Mouse (Mus musculus) ES-E14 (cell line): ENCODE results near the gene Bnip3. TPM values are rescaled to one million over a fixed set of nuclear protein-coding genes. Genes with fewer than 3 reads are reported as not detected.
A peak's percentile ranks its signal among the peaks of the same experiment; 100 is the strongest.

Experiments
- DNase-seq: peaks from one replicate; pipeline ENCODE4 v3.0.0-alpha.2; 2013; ENCODE audit warnings: low read depth, low spot score
- H3K27ac ChIP-seq: 2 replicates; pipeline ENCODE4 v1.5.1; 2012; ENCODE audit warnings: low read depth, mild to moderate bottlenecking, low read length, moderate library complexity, mixed read lengths; ENCODE audit not compliant: poor library complexity, insufficient read depth, severe bottlenecking
- H3K36me3 ChIP-seq: 2 replicates; pipeline ENCODE4 v1.6.1; 2012; ENCODE audit warnings: mild to moderate bottlenecking, low read length, moderate library complexity, mixed read lengths; ENCODE audit not compliant: control insufficient read depth, poor library complexity, insufficient read depth, severe bottlenecking
- H3K4me1 ChIP-seq, 2 experiments: fragments of 150-350 bp in 1 of 2; sonication (generic) in 1 of 2; 2 replicates each; pipeline ENCODE4 v1.6.1; 2012; ENCODE audit warnings: low read length in 2 of 2, mild to moderate bottlenecking in 1 of 2, mixed read lengths in 1 of 2; ENCODE audit not compliant: control insufficient read depth in 2 of 2, insufficient read depth in 2 of 2, poor library complexity in 1 of 2
- H3K4me3 ChIP-seq, 2 experiments: fragments of 150-350 bp in 1 of 2; sonication (generic) in 1 of 2; 2 replicates each; pipeline ENCODE4 v1.5.1; 2012; ENCODE audit warnings: low read length in 2 of 2, low read depth in 1 of 2, mild to moderate bottlenecking in 1 of 2, mixed read lengths in 1 of 2; ENCODE audit not compliant: insufficient read depth in 1 of 2, poor library complexity in 1 of 2, severe bottlenecking in 1 of 2
- H3K9ac ChIP-seq: 2 replicates; pipeline ENCODE4 v1.6.1; 2012; ENCODE audit warnings: low read depth, mild to moderate bottlenecking, low read length, mixed read lengths; ENCODE audit not compliant: poor library complexity, insufficient read depth, severe bottlenecking
- H3K9me3 ChIP-seq: fragments of 150-350 bp; sonication (generic); 2 replicates; pipeline ENCODE4 v1.6.1; 2012; ENCODE audit warnings: low read depth, mild to moderate bottlenecking, low read length; ENCODE audit not compliant: control insufficient read depth, insufficient read depth
- CHD2 ChIP-seq: IDR thresholded peaks from 2 replicates; pipeline ENCODE4 v1.6.1; 2014; ENCODE audit warnings: mild to moderate bottlenecking, low read depth, low read length, inconsistent platforms
- HCFC1 ChIP-seq: IDR thresholded peaks from 2 replicates; pipeline ENCODE4 v1.6.1; 2012; ENCODE audit warnings: low read length, inconsistent platforms, borderline replicate concordance; ENCODE audit not compliant: insufficient read depth
- MAFK ChIP-seq: IDR thresholded peaks from 2 replicates; pipeline ENCODE4 v1.6.1; 2014; ENCODE audit warnings: mild to moderate bottlenecking, low read depth, low read length, inconsistent platforms; ENCODE audit not compliant: insufficient read depth
- ZC3H11A ChIP-seq: IDR thresholded peaks from 2 replicates; pipeline ENCODE4 v1.6.1; 2012; ENCODE audit warnings: low read depth, mild to moderate bottlenecking, inconsistent platforms, low read length, borderline replicate concordance
- ZNF384 ChIP-seq: IDR thresholded peaks from 2 replicates; pipeline ENCODE4 v1.6.1; 2012; ENCODE audit warnings: low read depth, low read length, inconsistent platforms
- in situ Hi-C, 2 experiments: fragments of 600-800 bp; cut with MboI; formaldehyde crosslinking; loops; one replicate each; pipeline ENCODE4 v1.15.1; 2025; ENCODE audit warnings: low sequenced_read_pairs in 2 of 2, inconsistent platforms in 1 of 2; ENCODE audit not compliant: unreplicated experiment in 2 of 2
- total RNA-seq: library from RNA; depleted of rRNA; stranded (reverse); fragments of 300-350 nt; gene quantifications from 2 replicates; pipeline ENCODE4 v1.2.3, GENCODE M21; 2012; rRNA removed

The Bnip3 gene
- total RNA-seq, 1 experiment, result 56.6 TPM

GRCm38 (mm10) chr7:138845544-138846391 is 63.6 kb downstream of the Bnip3 start, which contains the start of the genes Ppp2r2d and Mapk1ip1:
Gene Ppp2r2d (plus strand): TSS chr7:138846079.
Gene Mapk1ip1 (minus strand): TSS chr7:138846273.
- peak; percentile 76 for TF ChIP-seq HCFC1
- TF ChIP-seq ZNF384, result no peak
- no peaks in the 10 kb centered on the region for H3K9me3 ChIP-seq
- H3K36me3 ChIP-seq, result peaks cover 8% of the 10 kb centered on the region
- peak; percentile 83 for DNase-seq
- peak within 1 kb of the TSS; percentile 94 to 99 for H3K4me3 ChIP-seq
- peak within 1 kb of the TSS; percentile 99 for H3K9ac ChIP-seq
- peak within 1 kb of the TSS; percentile 91 for H3K27ac ChIP-seq
- in situ Hi-C loops, result loop anchor here in 1 of 2 experiments (25.0 kb wide), 1 partner anchor 1358 kb away; no protein-coding TSS in a partner anchor
- peaks cover 8 to 10% of the 10 kb centered on the region in 2 experiments; a peak in 3 of 4 replicates for H3K4me1 ChIP-seq

GRCm38 (mm10) chr7:138845111-138845510 is 64.2 kb downstream of the Bnip3 start:
- in situ Hi-C loops, result loop anchor here in 1 of 2 experiments (25.0 kb wide), 1 partner anchor 1358 kb away; no protein-coding TSS in a partner anchor
- H3K4me1 ChIP-seq, result peaks cover 10% of the 10 kb centered on the region in 2 experiments; a peak in 3 of 4 replicates

GRCm38 (mm10) chr7:138843421-138843820 is 65.9 kb downstream of the Bnip3 start:
- H3K36me3 ChIP-seq, result peaks cover 11% of the 10 kb centered on the region
- TF ChIP-seq CHD2 (no peak), MAFK (no peak), HCFC1 (no peak), ZC3H11A (no peak), ZNF384 (no peak)
- no peak overlapping the region for H3K27ac ChIP-seq
- H3K9me3 ChIP-seq, result no peaks in the 10 kb centered on the region
- no peak overlapping the region for H3K4me3 ChIP-seq
- H3K9ac ChIP-seq, result no peak overlapping the region
- in situ Hi-C loops, result loop anchor here in 1 of 2 experiments (5.0 to 25.0 kb wide), 2 partner anchors 79 to 1356 kb away; no protein-coding TSS in a partner anchor
- H3K4me1 ChIP-seq, result peaks cover 6 to 10% of the 10 kb centered on the region in 2 experiments; a peak in 3 of 4 replicates
- no peak for DNase-seq

More at GRCm38 (mm10) chr7:138845111-138845510, 64.2 kb downstream of the Bnip3 start:
- H3K9ac ChIP-seq, result peak overlapping the region; percentile 71
- no peaks in the 10 kb centered on the region for H3K9me3 ChIP-seq
- no peak overlapping the region for H3K27ac ChIP-seq
- H3K4me3 ChIP-seq, result peak overlapping the region; percentile 94 to 99
- no peak for DNase-seq
- TF ChIP-seq HCFC1 (no peak), CHD2 (no peak), ZC3H11A (no peak), ZNF384 (no peak), MAFK (no peak)
- H3K36me3 ChIP-seq, result peaks cover 12% of the 10 kb centered on the region

- no peak overlapping the region for H3K27ac ChIP-seq
- no peaks in the 10 kb centered on the region for H3K9me3 ChIP-seq
- TF ChIP-seq ZNF384, result no peak
- TF ChIP-seq CHD2, result no peak
- TF ChIP-seq MAFK, result no peak
- no peak for TF ChIP-seq ZC3H11A
- no peak for TF ChIP-seq HCFC1
- H3K36me3 ChIP-seq, result peaks cover 9% of the 10 kb centered on the region; the same call in 1 of the 2 replicates
- H3K4me1 ChIP-seq, result peaks cover 2 to 10% of the 10 kb centered on the region in 2 experiments; a peak in 3 of 4 replicates
- no peak overlapping the region for H3K9ac ChIP-seq
- in situ Hi-C loops, result loop anchor here in 1 of 2 experiments (5.0 to 25.0 kb wide), 2 partner anchors 81 to 1354 kb away; no protein-coding TSS in a partner anchor
- H3K4me3 ChIP-seq, result no peak overlapping the region
- no peak for DNase-seq
Observed at GRCm38 (mm10) chr7:138841436-138842151, 67.7 kb downstream of the Bnip3 start.

Other genes starting within 250 kb of the Bnip3 start
- gene Ppp2r2d, start 63.4 kb downstream of the Bnip3 start, total RNA-seq, result 96.6 and 110 TPM in 2 replicates
- gene Mapk1ip1, start 63.2 kb downstream of the Bnip3 start, total RNA-seq, result 11.0 and 13.3 TPM in 2 replicates
- gene Jakmip3, start 31.2 kb upstream of the Bnip3 start, total RNA-seq, result 0.09 and 0.11 TPM in 2 replicates
- 3.6 and 4.5 TPM in 2 replicates for gene Dpysl4, start 176.5 kb upstream of the Bnip3 start, total RNA-seq